Mouse (Mus musculus): ENCODE results near the gene Gpx2. TPM values are rescaled to one million over a fixed set of nuclear protein-coding genes. Genes with fewer than 3 reads are reported as not detected.

Gpx2 gene
- polyA plus RNA-seq, 1 experiment from 2014 or later: 0.72 TPM

GRCm38 (mm10) chr12:76777845-76778244 lies 17.5 kb downstream of the Gpx2 start:
- H3K4me1 ChIP-seq: peaks cover 22% of the 10 kb centered on the region
- no peak for ATAC-seq (ENCODE audit: extremely low read depth, insufficient number of reproducible peaks, low FRiP score, low TSS enrichment)
- no peak overlapping the region for H3K9ac ChIP-seq
- H3K27ac ChIP-seq (replicated peaks): no peak overlapping the region
- H3K36me3 ChIP-seq: peaks cover 31% of the 10 kb centered on the region
- no peaks in the 10 kb centered on the region for H3K27me3 ChIP-seq (replicated peaks)
- no peaks in the 10 kb centered on the region for H3K9me3 ChIP-seq
- no peak overlapping the region for H3K4me2 ChIP-seq
- no peak overlapping the region for H3K4me3 ChIP-seq

DNA sequence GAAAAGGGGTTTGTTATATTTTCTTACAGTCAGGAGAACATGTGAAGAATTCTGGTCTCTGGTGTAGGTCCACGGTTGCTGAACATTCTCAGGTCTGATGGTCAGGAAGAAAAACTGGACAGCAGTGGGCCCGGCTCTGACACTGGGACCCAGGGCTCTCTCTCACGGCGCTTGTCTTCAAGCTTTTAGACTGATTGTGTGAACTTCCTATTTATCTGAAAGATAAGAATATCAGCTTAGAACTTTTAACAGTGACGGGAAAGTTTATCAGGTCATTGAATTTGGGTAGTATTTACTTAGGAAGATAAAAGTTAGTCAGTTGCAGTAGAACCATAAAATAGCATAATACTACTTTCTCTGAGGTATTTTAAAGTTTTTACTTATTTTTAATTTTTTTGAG lies 18.5 kb downstream of the Gpx2 start:
- ATAC-seq (ENCODE audit: extremely low read depth, insufficient number of reproducible peaks, low FRiP score, low TSS enrichment): no peak
- H3K9me3 ChIP-seq: no peaks in the 10 kb centered on the region

DNA sequence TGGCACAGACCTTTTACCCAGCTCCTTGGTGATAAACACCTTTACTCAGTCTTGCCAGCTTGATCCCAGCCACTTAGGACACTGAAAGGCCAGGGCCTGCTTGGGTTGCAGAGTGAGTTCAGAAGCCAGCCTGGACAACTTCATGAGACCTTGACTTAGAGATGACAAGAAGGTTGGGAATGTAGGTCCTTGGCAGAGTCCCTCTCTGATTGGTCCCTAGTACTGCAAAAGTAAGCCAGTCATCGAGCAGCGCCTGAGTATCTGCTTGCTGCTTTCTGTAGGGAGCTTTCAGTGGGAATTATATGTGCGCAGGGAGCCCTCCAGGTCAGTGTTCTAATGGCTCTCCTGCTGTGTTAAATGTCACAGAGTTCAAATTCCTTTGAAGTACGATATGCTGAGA lies 20.2 kb downstream of the Gpx2 start:
- Histone ChIP-seq H3K4me3 (no peak overlapping the region), H3K9ac (no peak overlapping the region), H3K4me1 (peaks cover 9% of the 10 kb centered on the region), H3K27ac (replicated peaks) (peak overlapping the region; percentile 43; the same call in 1 of the 2 replicates), H3K36me3 (peaks cover 25% of the 10 kb centered on the region), H3K9me3 (no peaks in the 10 kb centered on the region), H3K4me2 (no peak overlapping the region), H3K27me3 (replicated peaks) (no peaks in the 10 kb centered on the region)
- ATAC-seq (ENCODE audit: extremely low read depth, insufficient number of reproducible peaks, low FRiP score, low TSS enrichment): no peak
- WGBS: 42% methylated on average over 4 of the region's 4 CpGs

More for the DNA sequence above, 18.5 kb downstream of the Gpx2 start:
- no peak overlapping the region for H3K9ac ChIP-seq
- H3K27me3 ChIP-seq (replicated peaks): no peaks in the 10 kb centered on the region
- peaks cover 17% of the 10 kb centered on the region for H3K4me1 ChIP-seq
- H3K4me2 ChIP-seq: no peak overlapping the region
- H3K4me3 ChIP-seq: no peak overlapping the region
- H3K36me3 ChIP-seq: peaks cover 31% of the 10 kb centered on the region
- 34% methylated on average over 5 of the region's 5 CpGs for WGBS
- H3K27ac ChIP-seq (replicated peaks): no peak overlapping the region

DNA sequence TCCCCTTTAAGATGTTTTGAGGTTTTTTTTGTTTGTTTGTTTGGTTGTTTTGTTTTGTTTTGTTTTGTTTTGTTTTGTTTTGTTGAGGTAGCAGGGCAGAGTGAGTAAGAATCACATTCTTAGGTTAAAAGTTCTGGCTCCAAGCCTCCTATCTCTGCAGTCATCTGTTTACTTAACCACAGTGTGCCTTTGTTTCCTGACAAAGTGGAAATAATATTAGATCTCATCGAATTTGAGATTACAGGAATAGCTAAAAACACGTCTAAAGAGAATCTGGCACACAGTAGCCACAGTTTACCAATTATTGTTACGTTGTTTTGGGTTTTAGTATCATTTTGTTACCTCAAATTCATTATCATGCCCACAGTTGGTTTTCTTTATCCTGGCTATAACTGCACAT lies 20.7 kb downstream of the Gpx2 start:
- 65% methylated on average over 3 of the region's 3 CpGs for WGBS
- H3K4me2 ChIP-seq: no peak overlapping the region
- H3K36me3 ChIP-seq: peaks cover 20% of the 10 kb centered on the region
- peaks cover 9% of the 10 kb centered on the region for H3K4me1 ChIP-seq
- H3K27ac ChIP-seq (replicated peaks): peak overlapping the region; percentile 43; the same call in 1 of the 2 replicates
- no peak overlapping the region for H3K4me3 ChIP-seq
- no peak overlapping the region for H3K9ac ChIP-seq
- H3K27me3 ChIP-seq (replicated peaks): no peaks in the 10 kb centered on the region
- ATAC-seq (ENCODE audit: extremely low read depth, insufficient number of reproducible peaks, low FRiP score, low TSS enrichment): no peak
- no peaks in the 10 kb centered on the region for H3K9me3 ChIP-seq

DNA sequence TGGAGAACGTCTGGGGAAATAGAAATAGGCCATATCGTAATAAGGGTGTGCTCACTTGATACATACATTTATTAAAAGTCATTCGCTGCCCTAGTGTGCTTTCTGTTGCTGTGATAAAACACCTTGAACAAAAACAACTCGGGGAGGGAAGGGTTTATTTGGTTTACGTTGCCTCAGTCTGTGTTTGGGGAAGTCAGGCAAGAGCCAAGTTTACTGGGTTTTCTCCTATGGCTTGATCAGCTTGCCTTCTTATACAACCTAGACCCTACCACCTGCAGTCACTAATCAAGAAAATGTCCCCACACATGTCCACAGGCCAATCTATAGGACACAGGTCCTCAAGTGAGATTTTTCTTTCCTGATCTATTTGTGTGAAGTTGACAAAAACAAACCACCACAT lies 23.8 kb downstream of the Gpx2 start:
- Histone ChIP-seq H3K4me1 (peaks cover 10% of the 10 kb centered on the region), H3K4me3 (no peak overlapping the region), H3K27me3 (replicated peaks) (no peaks in the 10 kb centered on the region), H3K9ac (no peak overlapping the region), H3K27ac (replicated peaks) (no peak overlapping the region), H3K9me3 (no peaks in the 10 kb centered on the region), H3K4me2 (no peak overlapping the region), H3K36me3 (peaks cover 6% of the 10 kb centered on the region)
- no peak for ATAC-seq (ENCODE audit: extremely low read depth, insufficient number of reproducible peaks, low FRiP score, low TSS enrichment)
- WGBS: 85% methylated on average over 5 of the region's 5 CpGs

DNA sequence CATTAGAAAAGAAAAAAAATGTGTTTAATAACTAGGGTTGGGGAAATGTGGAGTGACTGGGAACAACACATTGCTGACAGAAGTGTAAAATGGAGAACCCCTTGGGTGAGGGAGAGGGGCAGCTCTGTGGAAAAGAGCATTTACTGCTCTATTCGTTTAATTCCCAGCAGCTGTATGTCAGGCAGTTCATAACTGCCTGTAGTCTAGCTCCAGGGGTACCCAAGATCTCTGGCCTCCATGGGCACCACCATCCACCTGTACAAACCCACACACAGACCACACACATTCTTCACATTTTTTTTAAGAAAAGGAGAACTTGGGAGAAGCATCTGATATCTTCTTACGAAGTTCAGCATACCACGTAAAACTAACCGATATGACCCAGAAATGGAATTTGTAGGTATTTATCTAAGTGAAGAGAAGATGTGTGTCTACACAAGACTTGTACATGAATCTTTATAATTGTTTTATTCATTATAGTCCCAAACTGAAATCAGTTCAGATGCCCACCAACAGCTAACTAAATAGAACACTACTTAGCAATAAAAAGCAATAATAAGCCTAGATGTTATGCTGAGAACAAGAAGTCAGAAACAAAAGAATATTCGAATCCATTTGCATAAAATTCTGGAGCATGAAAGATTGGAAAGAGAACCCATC lies 24.4 kb downstream of the Gpx2 start:
- 86% methylated on average over 5 of the region's 5 CpGs for WGBS
- no peak overlapping the region for H3K27ac ChIP-seq (replicated peaks)
- no peak overlapping the region for H3K4me2 ChIP-seq
- no peak overlapping the region for H3K4me3 ChIP-seq
- ATAC-seq (ENCODE audit: extremely low read depth, insufficient number of reproducible peaks, low FRiP score, low TSS enrichment): no peak
- peaks cover 3% of the 10 kb centered on the region for H3K36me3 ChIP-seq
- peaks cover 16% of the 10 kb centered on the region for H3K4me1 ChIP-seq
- H3K9me3 ChIP-seq: no peaks in the 10 kb centered on the region
- H3K27me3 ChIP-seq (replicated peaks): no peaks in the 10 kb centered on the region
- no peak overlapping the region for H3K9ac ChIP-seq

GRCm38 (mm10) chr12:76765901-76766630 lies 29.3 kb downstream of the Gpx2 start:
- Histone ChIP-seq H3K9ac (peak overlapping the region; percentile 90), H3K27me3 (replicated peaks) (no peaks in the 10 kb centered on the region), H3K27ac (replicated peaks) (peak overlapping the region; percentile 85), H3K9me3 (no peaks in the 10 kb centered on the region), H3K4me1 (peaks cover 13% of the 10 kb centered on the region), H3K4me2 (peak overlapping the region; percentile 75), H3K4me3 (peak overlapping the region; percentile 77), H3K36me3 (no peaks in the 10 kb centered on the region)
- WGBS: 23% methylated on average over 20 of the region's 20 CpGs
- no peak for ATAC-seq (ENCODE audit: extremely low read depth, insufficient number of reproducible peaks, low FRiP score, low TSS enrichment)

DNA sequence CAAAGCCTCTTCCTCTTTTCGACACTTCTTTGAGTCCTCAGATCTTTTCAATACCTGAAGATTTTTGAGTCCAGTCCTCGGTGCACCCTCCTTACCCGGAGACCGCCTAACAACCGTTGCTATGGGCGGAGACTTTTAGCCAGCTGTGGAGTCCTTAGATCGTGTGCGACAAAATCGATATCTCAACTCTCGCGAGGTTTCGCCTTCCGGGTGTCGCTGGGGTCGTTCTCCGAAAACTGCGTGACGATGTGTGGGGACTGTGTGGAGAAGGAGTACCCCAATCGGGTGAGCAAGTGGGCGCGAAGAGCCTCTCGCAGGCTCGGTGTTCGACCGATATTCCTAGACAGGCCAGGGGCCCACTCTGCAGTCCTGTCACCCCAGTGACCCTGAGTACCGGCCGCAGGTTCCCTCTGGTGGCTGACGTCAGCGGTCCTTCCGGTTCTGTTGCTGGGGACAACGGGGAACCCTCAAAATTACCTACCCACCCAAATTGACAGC lies 30.0 kb downstream of the Gpx2 start, which contains the start of the genes Churc1 and Fntb:
Gene Churc1 (plus strand): TSS at position 185 of the 498 bp plus-strand sequence.
Gene Fntb (plus strand): TSS at position 236 of the 498 bp plus-strand sequence.
- Histone ChIP-seq H3K27me3 (replicated peaks) (no peaks in the 10 kb centered on the region), H3K36me3 (no peaks in the 10 kb centered on the region), H3K4me2 (peak within 1 kb of the TSS; percentile 75), H3K4me1 (peaks cover 13% of the 10 kb centered on the region), H3K9ac (peak within 1 kb of the TSS; percentile 90), H3K9me3 (no peaks in the 10 kb centered on the region), H3K27ac (replicated peaks) (peak within 1 kb of the TSS; percentile 85), H3K4me3 (peak within 1 kb of the TSS; percentile 77)
- under 1% methylated on average over 31 of the region's 31 CpGs for WGBS
- ATAC-seq (ENCODE audit: extremely low read depth, insufficient number of reproducible peaks, low FRiP score, low TSS enrichment): peak; percentile 90

GRCm38 (mm10) chr12:76752652-76753318 lies 42.6 kb downstream of the Gpx2 start:
- Histone ChIP-seq H3K4me1 (no peaks in the 10 kb centered on the region), H3K4me2 (no peak overlapping the region), H3K36me3 (no peaks in the 10 kb centered on the region), H3K9me3 (no peaks in the 10 kb centered on the region), H3K9ac (no peak overlapping the region), H3K27ac (replicated peaks) (no peak overlapping the region), H3K4me3 (no peak overlapping the region), H3K27me3 (replicated peaks) (peaks cover 6% of the 10 kb centered on the region; the same call in 1 of the 2 replicates)
- ATAC-seq (ENCODE audit: extremely low read depth, insufficient number of reproducible peaks, low FRiP score, low TSS enrichment): no peak
- 46% methylated on average over 12 of the region's 14 CpGs for WGBS

DNA sequence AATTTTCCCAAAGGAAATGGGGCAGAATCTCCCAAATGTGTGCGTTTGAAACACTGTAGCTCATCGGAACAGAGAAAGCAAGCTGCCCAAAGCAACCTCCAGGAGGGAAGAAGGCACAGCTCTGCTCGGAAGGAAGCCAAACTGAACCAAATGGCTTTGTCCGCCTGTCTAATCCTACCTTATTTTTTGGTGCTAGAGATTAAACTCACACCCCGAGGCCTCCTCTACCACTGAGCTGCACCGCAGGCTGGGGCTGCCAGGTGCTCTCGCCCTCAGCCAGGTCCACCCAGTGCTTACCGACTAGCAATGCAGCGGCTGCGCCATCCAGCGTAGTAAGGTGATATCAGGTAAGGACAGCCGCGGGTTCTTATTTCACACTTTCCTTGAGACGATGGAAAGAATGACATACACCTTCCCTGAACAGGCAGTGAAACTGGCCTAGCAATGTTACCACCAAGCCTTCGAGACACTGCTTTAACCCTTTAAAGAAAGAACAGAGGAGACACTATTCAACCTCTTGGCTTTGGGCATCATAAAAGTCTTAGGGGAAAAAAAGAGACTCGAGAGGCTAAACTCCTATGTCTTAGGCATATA lies 44.4 kb downstream of the Gpx2 start:
- H3K36me3 ChIP-seq: no peaks in the 10 kb centered on the region
- H3K4me1 ChIP-seq: no peaks in the 10 kb centered on the region
- H3K9me3 ChIP-seq: no peaks in the 10 kb centered on the region
- H3K4me2 ChIP-seq: no peak overlapping the region
- H3K9ac ChIP-seq: no peak overlapping the region
- peaks cover 6% of the 10 kb centered on the region; the same call in 1 of the 2 replicates for H3K27me3 ChIP-seq (replicated peaks)
- WGBS: 68% methylated on average over 16 of the region's 16 CpGs
- no peak for ATAC-seq (ENCODE audit: extremely low read depth, insufficient number of reproducible peaks, low FRiP score, low TSS enrichment)
- H3K27ac ChIP-seq (replicated peaks): no peak overlapping the region
- H3K4me3 ChIP-seq: no peak overlapping the region

All from heart, embryonic 13.5 days (tissue).